Comparison of ENCODE assay signal across 15 mouse cellular contexts in genomic region chr16:26106618-26107017, GRCm38 (mm10). TPM values are rescaled to one million over a fixed set of nuclear protein-coding genes. Genes with fewer than 3 reads are reported as not detected.
DNase-seq lines count a peak whose midpoint lies in the region; ATAC-seq lines count a peak whose summit lies in the region.
"Had no signal": no experiment of that assay in that cellular context is flagged by ENCODE, and none has a peak within 500 bp of the region (broad histone marks: within the 10 kb centered on the region; RNA-seq: fewer than 3 reads in every experiment).

No protein-coding gene starts in this region.

- H3K4me2 ChIP-seq in heart, embryonic 12.5 days: peak overlapping the region; percentile 73
- no peak overlapping the region for H3K4me2 ChIP-seq in kidney, embryonic 14.5 days (replicated peaks; ENCODE audit: low read depth, low read length)
- 0 out of 2 replicates have a peak overlapping the region, but pooled peaks have one; percentile 84 for H3K4me2 ChIP-seq in embryonic facial prominence, embryonic 13.5 days
- H3K4me2 ChIP-seq in limb, embryonic 13.5 days (replicated peaks): peak overlapping the region; percentile 82

- peaks cover 7% of the 10 kb centered on the region; the same call in 1 of the 2 replicates for H3K9me3 ChIP-seq in heart, embryonic 12.5 days (replicated peaks)
- no peaks in the 10 kb centered on the region for H3K9me3 ChIP-seq in kidney, embryonic 14.5 days (ENCODE audit: control insufficient read depth, low read length)
- H3K9me3 ChIP-seq in embryonic facial prominence, embryonic 13.5 days: no peaks in the 10 kb centered on the region
- no peaks in the 10 kb centered on the region for H3K9me3 ChIP-seq in limb, embryonic 13.5 days
- H3K9me3 ChIP-seq: midbrain, embryonic 12.5 days had no signal

- ATAC-seq in heart, embryonic 12.5 days (ENCODE audit: insufficient number of reproducible peaks, low FRiP score): no peak
- no peak for ATAC-seq in kidney, embryonic 14.5 days (ENCODE audit: low FRiP score, low TSS enrichment)
- ATAC-seq in embryonic facial prominence, embryonic 13.5 days (ENCODE audit: insufficient number of reproducible peaks, insufficient read depth, low FRiP score, low TSS enrichment, low read depth): no peak
- ATAC-seq in limb, embryonic 13.5 days (ENCODE audit: low FRiP score, low read depth): peak; percentile 16; the same call in 1 of the 2 replicates

- no peaks in the 10 kb centered on the region for H3K36me3 ChIP-seq in heart, embryonic 12.5 days
- no peaks in the 10 kb centered on the region for H3K36me3 ChIP-seq in kidney, embryonic 14.5 days (ENCODE audit: control insufficient read depth, insufficient read depth, low read length)
- no peaks in the 10 kb centered on the region for H3K36me3 ChIP-seq in embryonic facial prominence, embryonic 13.5 days
- no peaks in the 10 kb centered on the region for H3K36me3 ChIP-seq in limb, embryonic 13.5 days
- H3K36me3 ChIP-seq: midbrain, embryonic 12.5 days had no signal

- H3K4me3 ChIP-seq in heart, embryonic 12.5 days: no peak overlapping the region
- H3K4me3 ChIP-seq in kidney, embryonic 14.5 days (ENCODE audit: low read length): no peak overlapping the region
- no peak overlapping the region for H3K4me3 ChIP-seq in embryonic facial prominence, embryonic 13.5 days
- H3K4me3 ChIP-seq in limb, embryonic 13.5 days: no peak overlapping the region

- DNase-seq in heart, adult 11 months: no peak
- DNase-seq in kidney, adult 9 months: no peak
- DNase-seq in thymus, adult 18-20 months: no peak
- no peak for DNase-seq in layer of hippocampus, adult 9-10 months (ENCODE audit: low spot score)
- DNase-seq: B cell, adult 2 months; cerebellum, postnatal 36 days; gastrocnemius, postnatal 14 days; layer of hippocampus, adult 9-11 months; lung, adult 18-20 months; thymus, postnatal 36 days had no signal

- H3K9ac ChIP-seq in heart, embryonic 12.5 days: no peak overlapping the region
- H3K9ac ChIP-seq in kidney, embryonic 14.5 days (ENCODE audit: low read depth, low read length): no peak overlapping the region
- no peak overlapping the region for H3K9ac ChIP-seq in embryonic facial prominence, embryonic 13.5 days
- no peak overlapping the region for H3K9ac ChIP-seq in limb, embryonic 13.5 days

- peak overlapping the region; percentile 90 for H3K27ac ChIP-seq in heart, embryonic 12.5 days (ENCODE audit: poor library complexity, severe bottlenecking)
- H3K27ac ChIP-seq in kidney, embryonic 14.5 days (ENCODE audit: low read depth, low read length): peak overlapping the region; percentile 63; the same call in 1 of the 2 replicates
- H3K27ac ChIP-seq in embryonic facial prominence, embryonic 13.5 days: no peak overlapping the region
- peak overlapping the region; percentile 83; the same call in 1 of the 2 replicates for H3K27ac ChIP-seq in limb, embryonic 13.5 days
- H3K27ac ChIP-seq: midbrain, embryonic 12.5 days had no signal

- 64% methylated on average over 5 of the region's 5 CpGs for WGBS in heart, embryonic 12.5 days
- WGBS in kidney, embryonic 14.5 days: 66% methylated on average over 5 of the region's 5 CpGs
- WGBS in embryonic facial prominence, embryonic 13.5 days: 77% methylated on average over 5 of the region's 5 CpGs
- 69% methylated on average over 5 of the region's 5 CpGs for WGBS in limb, embryonic 13.5 days

- H3K4me1 ChIP-seq in heart, embryonic 12.5 days (replicated peaks): peaks cover 31% of the 10 kb centered on the region
- peaks cover 5% of the 10 kb centered on the region; the same call in 1 of the 2 replicates for H3K4me1 ChIP-seq in kidney, embryonic 14.5 days (ENCODE audit: control insufficient read depth, insufficient read depth, low read length)
- H3K4me1 ChIP-seq in embryonic facial prominence, embryonic 13.5 days: peaks cover 21% of the 10 kb centered on the region
- peaks cover 20% of the 10 kb centered on the region for H3K4me1 ChIP-seq in limb, embryonic 13.5 days

- no peaks in the 10 kb centered on the region for H3K27me3 ChIP-seq in heart, embryonic 12.5 days (replicated peaks)
- H3K27me3 ChIP-seq in kidney, embryonic 14.5 days (ENCODE audit: control insufficient read depth, insufficient read depth, low read length): no peaks in the 10 kb centered on the region
- H3K27me3 ChIP-seq in embryonic facial prominence, embryonic 13.5 days: no peaks in the 10 kb centered on the region
- H3K27me3 ChIP-seq in limb, embryonic 13.5 days: no peaks in the 10 kb centered on the region

RNA-seq across cellular contexts. Expression of gene P3h2, which starts 1.0 kb away (rescaled TPM):
- polyA plus RNA-seq in heart, embryonic 12.5 days (2016; fragmentation: Nextera tagmentation; extraction: Ambion mirVana): 16.5 and 17.7 TPM in 2 replicates
- 4.5 and 9.5 TPM in 2 replicates for polyA plus RNA-seq in kidney, embryonic 14.5 days (2014; fragmentation: Nextera tagmentation; extraction: Ambion mirVana)
- polyA plus RNA-seq in embryonic facial prominence, embryonic 13.5 days (2015; fragmentation: Nextera tagmentation; extraction: Ambion mirVana): 2.5 and 3.3 TPM in 2 replicates
- polyA plus RNA-seq in limb, embryonic 13.5 days (2015; fragmentation: Nextera tagmentation; extraction: Ambion mirVana): 3.0 and 3.8 TPM in 2 replicates
